Mouse (Mus musculus): ENCODE measurements around the gene Rnaseh2b. TPM values are rescaled to one million over a fixed set of nuclear protein-coding genes. Genes with fewer than 3 reads are reported as not detected.

Gene Rnaseh2b
- total RNA-seq, 2 experiments from 2014 or later: 9.9 to 11.1 TPM

- intact Hi-C loops (cut with DNase I): loop anchor here (2.0 kb wide), 1 partner anchor 41 kb away; the partner anchor contains the start of gene Gucy1b2
- no peak for DNase-seq (ENCODE audit: low spot score)
Observed at GRCm38 (mm10) chr14:62416007-62416741, 123.8 kb downstream of the Rnaseh2b start.

GRCm38 (mm10) chr14:62416742-62417134 lies 124.3 kb downstream of the Rnaseh2b start:
- intact Hi-C loops (cut with DNase I): loop anchor here (2.0 kb wide), 1 partner anchor 40 kb away; the partner anchor contains the start of gene Gucy1b2

GRCm38 (mm10) chr14:62417501-62417900 lies 125.1 kb downstream of the Rnaseh2b start:
- DNase-seq (ENCODE audit: low spot score): no peak
- intact Hi-C loops (cut with DNase I): loop anchor here (2.0 kb wide), 1 partner anchor 39 kb away; the partner anchor contains the start of gene Gucy1b2

More at GRCm38 (mm10) chr14:62416742-62417134, 124.3 kb downstream of the Rnaseh2b start:
- no peak for DNase-seq (ENCODE audit: low spot score)

- intact Hi-C loops (cut with DNase I): no loop called here
- no peak for DNase-seq (ENCODE audit: low spot score)
Observed at GRCm38 (mm10) chr14:62422265-62422664, 129.9 kb downstream of the Rnaseh2b start.

Other genes with a start within 250 kb of the Rnaseh2b start
- under 1 TPM in 1 of 2 experiments, not detected in 1; 0.20 TPM for gene Dleu7, start 458 bp downstream of the Rnaseh2b start, total RNA-seq (2021)
- gene Gucy1b2, start 163.7 kb downstream of the Rnaseh2b start, total RNA-seq (2021): not detected